In genomic region chr13:112582291-112582690, GRCm38 (mm10) we compare ENCODE assay signal across 29 mouse cellular contexts. TPM values are rescaled to one million over a fixed set of nuclear protein-coding genes. Genes with fewer than 3 reads are reported as not detected.
DNase-seq lines count a peak whose midpoint lies in the region; ATAC-seq and TF ChIP-seq lines count a peak whose summit lies in the region.
"Had no signal": no experiment of that assay in that cellular context is flagged by ENCODE, and none has a peak within 500 bp of the region (broad histone marks: within the 10 kb centered on the region; RNA-seq: fewer than 3 reads in every experiment).

No protein-coding gene starts in this region.

- H3K27me3 ChIP-seq in forebrain, embryonic 15.5 days: no peaks in the 10 kb centered on the region
- H3K27me3 ChIP-seq in forebrain, embryonic 11.5 days (ENCODE audit: control insufficient read depth, insufficient read depth, low read length): no peaks in the 10 kb centered on the region
- H3K27me3 ChIP-seq in midbrain, postnatal 0 days (ENCODE audit: insufficient read depth, low read length): no peaks in the 10 kb centered on the region
- H3K27me3 ChIP-seq in midbrain, embryonic 11.5 days (ENCODE audit: control insufficient read depth, insufficient read depth, low read length): no peaks in the 10 kb centered on the region
- H3K27me3 ChIP-seq: embryonic facial prominence, embryonic 13.5 days; hindbrain, embryonic 13.5 days had no signal

- H3K9me3 ChIP-seq in forebrain, embryonic 15.5 days: no peaks in the 10 kb centered on the region
- no peaks in the 10 kb centered on the region for H3K9me3 ChIP-seq in forebrain, embryonic 11.5 days (ENCODE audit: control insufficient read depth, low read length)
- H3K9me3 ChIP-seq in midbrain, postnatal 0 days (ENCODE audit: low read length): no peaks in the 10 kb centered on the region
- H3K9me3 ChIP-seq in midbrain, embryonic 11.5 days (ENCODE audit: control insufficient read depth, low read length): no peaks in the 10 kb centered on the region
- H3K9me3 ChIP-seq: embryonic facial prominence, embryonic 10.5 days had no signal

- H3K9ac ChIP-seq in forebrain, embryonic 15.5 days (replicated peaks): no peak overlapping the region
- H3K9ac ChIP-seq in forebrain, embryonic 11.5 days (ENCODE audit: low read length): no peak overlapping the region
- H3K9ac ChIP-seq in midbrain, postnatal 0 days (replicated peaks; ENCODE audit: low read length, poor library complexity, severe bottlenecking): no peak overlapping the region
- no peak overlapping the region for H3K9ac ChIP-seq in midbrain, embryonic 11.5 days (ENCODE audit: low read length)
- H3K9ac ChIP-seq: embryonic facial prominence, embryonic 13.5 days; hindbrain, embryonic 13.5 days had no signal

- peak; percentile 46; the same call in 1 of the 2 replicates for ATAC-seq in forebrain, embryonic 15.5 days (replicated peaks)
- ATAC-seq in forebrain, embryonic 11.5 days (replicated peaks; ENCODE audit: low FRiP score): no peak
- no peak for ATAC-seq in midbrain, postnatal 0 days (ENCODE audit: low FRiP score)
- ATAC-seq in midbrain, embryonic 11.5 days (ENCODE audit: low FRiP score): no peak
- ATAC-seq: intestine, postnatal 0 days had no signal

- peak overlapping the region; percentile 2; the same call in 1 of the 2 replicates for H3K27ac ChIP-seq in forebrain, embryonic 15.5 days (replicated peaks)
- H3K27ac ChIP-seq in forebrain, embryonic 11.5 days (ENCODE audit: low read depth, low read length): no peak overlapping the region
- no peak overlapping the region for H3K27ac ChIP-seq in midbrain, postnatal 0 days (ENCODE audit: low read depth, low read length)
- no peak overlapping the region for H3K27ac ChIP-seq in midbrain, embryonic 11.5 days (ENCODE audit: low read depth, low read length)
- H3K27ac ChIP-seq: embryonic facial prominence, embryonic 10.5 days; embryonic facial prominence, embryonic 13.5 days; gastrocnemius, adult 2 months; hindbrain, embryonic 10.5 days; hindbrain, embryonic 13.5 days had no signal

- TF ChIP-seq CTCF in midbrain, postnatal 0 days (IDR thresholded peaks at IDR 0.05): no peak

- H3K4me2 ChIP-seq in forebrain, embryonic 15.5 days (replicated peaks): no peak overlapping the region
- no peak overlapping the region for H3K4me2 ChIP-seq in forebrain, embryonic 11.5 days (ENCODE audit: low read depth, low read length, severe bottlenecking)
- H3K4me2 ChIP-seq in midbrain, postnatal 0 days (ENCODE audit: low read depth, low read length, poor library complexity, severe bottlenecking): no peak overlapping the region
- H3K4me2 ChIP-seq in midbrain, embryonic 11.5 days: no peak overlapping the region
- H3K4me2 ChIP-seq: embryonic facial prominence, embryonic 13.5 days; heart, embryonic 11.5 days; hindbrain, embryonic 13.5 days had no signal

- H3K36me3 ChIP-seq in forebrain, embryonic 15.5 days: no peaks in the 10 kb centered on the region
- H3K36me3 ChIP-seq in forebrain, embryonic 11.5 days (ENCODE audit: control insufficient read depth, insufficient read depth, low read length): no peaks in the 10 kb centered on the region
- H3K36me3 ChIP-seq in midbrain, postnatal 0 days (ENCODE audit: insufficient read depth, low read length): no peaks in the 10 kb centered on the region
- H3K36me3 ChIP-seq in midbrain, embryonic 11.5 days (ENCODE audit: control insufficient read depth, insufficient read depth, low read length): no peaks in the 10 kb centered on the region
- H3K36me3 ChIP-seq: embryonic facial prominence, embryonic 10.5 days; embryonic facial prominence, embryonic 13.5 days; hindbrain, embryonic 10.5 days; hindbrain, embryonic 13.5 days had no signal

- H3K4me3 ChIP-seq in forebrain, embryonic 15.5 days: no peak overlapping the region
- no peak overlapping the region for H3K4me3 ChIP-seq in forebrain, embryonic 11.5 days (ENCODE audit: low read depth, low read length)
- no peak overlapping the region for H3K4me3 ChIP-seq in midbrain, postnatal 0 days (ENCODE audit: low read depth, low read length)
- H3K4me3 ChIP-seq in midbrain, embryonic 11.5 days (ENCODE audit: low read depth, low read length): no peak overlapping the region
- H3K4me3 ChIP-seq: embryonic facial prominence, embryonic 10.5 days; embryonic facial prominence, embryonic 13.5 days; erythroblast, embryonic 14.5 days; gastrocnemius, adult 2 months; hindbrain, embryonic 10.5 days; hindbrain, embryonic 13.5 days had no signal

- H3K4me1 ChIP-seq in forebrain, embryonic 15.5 days: peaks cover 23% of the 10 kb centered on the region
- peaks cover 2% of the 10 kb centered on the region; the same call in 1 of the 2 replicates for H3K4me1 ChIP-seq in forebrain, embryonic 11.5 days (replicated peaks; ENCODE audit: control insufficient read depth, insufficient read depth, low read length)
- H3K4me1 ChIP-seq in midbrain, postnatal 0 days (ENCODE audit: insufficient read depth, low read length): no peaks in the 10 kb centered on the region
- H3K4me1 ChIP-seq in midbrain, embryonic 11.5 days (ENCODE audit: control insufficient read depth, insufficient read depth, low read length): no peaks in the 10 kb centered on the region
- H3K4me1 ChIP-seq: hindbrain, embryonic 13.5 days had no signal

- WGBS in forebrain, embryonic 15.5 days: 55% methylated on average over 8 of the region's 8 CpGs
- WGBS in forebrain, embryonic 11.5 days: 91% methylated on average over 8 of the region's 8 CpGs
- 91% methylated on average over 8 of the region's 8 CpGs for WGBS in midbrain, postnatal 0 days
- 91% methylated on average over 8 of the region's 8 CpGs for WGBS in midbrain, embryonic 11.5 days

- peak; percentile 9 to 10 for DNase-seq in cerebellum, postnatal 10 days
- no peak for DNase-seq in cerebellum, adult 11 months
- DNase-seq in forebrain, embryonic 11.5 days (ENCODE audit: low spot score): no peak
- peak; percentile 21 for DNase-seq in midbrain, postnatal 0 days (ENCODE audit: low spot score)
- DNase-seq in midbrain, embryonic 11.5 days (ENCODE audit: low spot score, missing footprints): no peak
- DNase-seq in left cerebral cortex, adult 18-20 months (ENCODE audit: low spot score in 2 of 2): no peak
- no peak for DNase-seq in spleen, adult 18-20 months
- DNase-seq: adrenal gland, adult 2 months; adrenal gland, postnatal 14 days; cerebellum, adult 2 months; cerebellum, adult 9-11 months; cerebellum, postnatal 36 days; embryo, embryonic 11 days; gastrocnemius, adult 2 months; gastrocnemius, postnatal 14 days; heart, adult 11 months; heart, postnatal 36 days; kidney, adult 2 months had no signal

RNA-seq across cellular contexts. Expression of gene Il31ra, which starts 11.9 kb away (rescaled TPM):
- 0.19 and 0.28 TPM in 2 replicates for polyA plus RNA-seq in forebrain, embryonic 15.5 days (2015; fragmentation: Nextera tagmentation; extraction: Ambion mirVana)
- not detected in 2 replicates for polyA plus RNA-seq in forebrain, embryonic 11.5 days (2014; fragmentation: Nextera tagmentation; extraction: Ambion mirVana)
- total RNA-seq in midbrain, postnatal 0 days (2014; rRNA removed): 0.05 TPM in 2 replicates
- 0.07 and 0.09 TPM in 2 replicates for polyA plus RNA-seq in midbrain, postnatal 0 days (2015; fragmentation: Nextera tagmentation; extraction: Ambion mirVana)
- not detected in 2 replicates for polyA plus RNA-seq in midbrain, embryonic 11.5 days (2014; fragmentation: Nextera tagmentation; extraction: Ambion mirVana)
- total RNA-seq in left cerebral cortex, adult 18-20 months (2021): under 1 TPM in 1 of 2 experiments, not detected in 1; 0.12 TPM
- total RNA-seq: ES-E14; heart, adult 8-10 months; heart, postnatal 36 days had no signal
- polyA plus RNA-seq: embryonic facial prominence, embryonic 10.5 days; erythroblast, embryonic 14.5 days; heart, postnatal 0 days; hindbrain, embryonic 10.5 days had no signal

Comparison
In these comparisons a context has a peak if more than half of its experiments do, and no peak if none do; other contexts are left out.
1. DNase-seq: peak in cerebellum, postnatal 10 days (2 of 2) and midbrain, postnatal 0 days (single experiment); none in cerebellum, adult 11 months (single experiment), forebrain, embryonic 11.5 days (single experiment), midbrain, embryonic 11.5 days (single experiment), left cerebral cortex, adult 18-20 months (0 of 2) and spleen, adult 18-20 months (0 of 2).